Mouse (Mus musculus) liver, adult 2 months (tissue): ENCODE measurements around the gene Zbtb46. TPM values are rescaled to one million over a fixed set of nuclear protein-coding genes. Genes with fewer than 3 reads are reported as not detected.
"Not testable (repeated sequence)": the region's sequence is repeated elsewhere in the genome, so short reads cannot be mapped to it uniquely, and the experiment has no call there.

Source experiments
- DNase-seq: peaks from one replicate; pipeline ENCODE4 v3.0.0-alpha.2; 2011; ENCODE audit warnings: low read depth, low spot score; ENCODE audit errors: extremely low read depth
- H3K27ac ChIP-seq: fragments of 200-500 bp; replicated peaks from 2 replicates; pipeline ENCODE4 v1.5.1; 2012; ENCODE audit warnings: low read depth, mild to moderate bottlenecking, control low read depth, inconsistent platforms, low read length; ENCODE audit not compliant: insufficient read depth
- H3K27me3 ChIP-seq: fragments of 200-500 bp; 2 replicates; pipeline ENCODE4 v1.6.1; 2012; ENCODE audit warnings: mild to moderate bottlenecking, moderate library complexity, low read length, inconsistent platforms; ENCODE audit not compliant: control insufficient read depth, insufficient read depth
- H3K36me3 ChIP-seq: fragments of 200-500 bp; 2 replicates; pipeline ENCODE4 v1.6.1; 2012; ENCODE audit warnings: low read length, inconsistent platforms; ENCODE audit not compliant: control insufficient read depth, insufficient read depth
- H3K4me1 ChIP-seq: fragments of 200-500 bp; 2 replicates; pipeline ENCODE4 v1.6.1; 2011; ENCODE audit warnings: low read length; ENCODE audit not compliant: control insufficient read depth, insufficient read depth
- H3K4me3 ChIP-seq: fragments of 200-500 bp; 2 replicates; pipeline ENCODE4 v1.5.1; 2011; ENCODE audit warnings: low read depth, mild to moderate bottlenecking, control low read depth, low read length, moderate library complexity; ENCODE audit not compliant: insufficient read depth
- H3K79me2 ChIP-seq: fragments of 200-500 bp; 2 replicates; pipeline ENCODE4 v1.6.1; 2012; ENCODE audit warnings: inconsistent platforms, mild to moderate bottlenecking, low read length, moderate library complexity; ENCODE audit not compliant: control insufficient read depth, insufficient read depth
- H3K9ac ChIP-seq: fragments of 200-500 bp; 2 replicates; pipeline ENCODE4 v1.6.1; 2012; ENCODE audit warnings: low read depth, mild to moderate bottlenecking, control low read depth, inconsistent platforms, low read length
- CTCF ChIP-seq: fragments of 200-500 bp; IDR thresholded peaks from 2 replicates; pipeline ENCODE4 v1.5.1; 2011; ENCODE audit warnings: low read depth, low read length, control low read depth
- POLR2A ChIP-seq: fragments of 200-500 bp; IDR thresholded peaks from 2 replicates; pipeline ENCODE4 v1.6.1; 2011; ENCODE audit warnings: low read length, control low read depth; ENCODE audit not compliant: insufficient read depth; ENCODE audit errors: extremely low read depth
- WGBS: fragments of 180-500 bp; shearing (Covaris S2); methylation state at CpG from one replicate; pipeline ENCODE4 v1.1.7; 2018; 5-methylcytosine and 5-hydroxymethylcytosine counted together
- polyA plus RNA-seq: library from polyadenylated mRNA; depleted of rRNA; stranded (reverse); fragments of >200 nt; gene quantifications from 2 replicates; pipeline ENCODE4 v1.2.3, GENCODE M21; 2012; rRNA removed
- total RNA-seq: library from RNA; depleted of rRNA; stranded (reverse); fragments of >200 nt; gene quantifications from 2 replicates; pipeline ENCODE4 v1.2.3, GENCODE M21; 2014; rRNA removed

Gene Zbtb46
- total RNA-seq = 5.2 and 5.3 TPM in 2 replicates
- 2.4 and 2.8 TPM in 2 replicates for polyA plus RNA-seq

- H3K79me2 ChIP-seq = no peaks in the 10 kb centered on the region
- H3K4me3 ChIP-seq = peak within 1 kb of the TSS; percentile 73
- peaks cover 10% of the 10 kb centered on the region for H3K4me1 ChIP-seq
- DNase-seq = no peak
- H3K27me3 ChIP-seq = no peaks in the 10 kb centered on the region
- 5% methylated on average over 66 of the region's 83 CpGs for WGBS
- 0 out of 2 replicates have a peak, but pooled peaks have one; percentile 39 for TF ChIP-seq POLR2A
- no peak for TF ChIP-seq CTCF
- peak within 1 kb of the TSS; percentile 85 for H3K9ac ChIP-seq
- no peaks in the 10 kb centered on the region for H3K36me3 ChIP-seq
- peak within 1 kb of the TSS; percentile 32 for H3K27ac ChIP-seq
Measured at GRCm38 (mm10) chr2:181459153-181459672, at the start of gene Zbtb46. Gene Zbtb46 (minus strand): TSS chr2:181459426.

GRCm38 (mm10) chr2:181498644-181499043 lies 39.4 kb upstream of the Zbtb46 start:
- Histone ChIP-seq H3K4me1 (peaks cover 4% of the 10 kb centered on the region; the same call in 1 of the 2 replicates), H3K4me3 (no peak overlapping the region), H3K27me3 (no peaks in the 10 kb centered on the region), H3K36me3 (peaks cover 27% of the 10 kb centered on the region), H3K27ac (no peak overlapping the region), H3K79me2 (peaks cover 5% of the 10 kb centered on the region; the same call in 1 of the 2 replicates), H3K9ac (no peak overlapping the region)
- TF ChIP-seq CTCF = no peak
- TF ChIP-seq POLR2A = no peak
- 42% methylated on average over 4 of the region's 4 CpGs for WGBS
- DNase-seq = peak; percentile 7

DNA sequence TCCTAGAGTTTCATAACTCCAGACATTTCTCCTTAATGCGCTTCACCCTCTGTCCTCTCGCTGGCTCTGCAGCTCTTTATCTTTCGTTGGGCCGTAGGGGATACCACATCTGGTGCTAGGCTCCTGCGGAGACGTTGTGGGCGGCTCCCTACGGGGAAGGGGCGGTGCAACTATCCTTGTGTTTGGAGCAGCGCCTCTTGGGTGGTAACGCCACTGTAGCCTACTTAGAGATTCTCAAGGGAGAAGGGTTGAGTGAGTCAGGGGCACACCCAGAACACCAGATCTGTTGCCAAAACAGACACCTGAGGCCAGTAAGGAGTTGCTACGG lies 38.3 kb upstream of the Zbtb46 start:
- H3K27me3 ChIP-seq = no peaks in the 10 kb centered on the region
- TF ChIP-seq CTCF = 0 out of 2 replicates have a peak, but pooled peaks have one; percentile 2
- no peak for TF ChIP-seq POLR2A
- WGBS = 2% methylated on average over 12 of the region's 12 CpGs
- H3K36me3 ChIP-seq = peaks cover 21% of the 10 kb centered on the region
- H3K79me2 ChIP-seq = peaks cover 5% of the 10 kb centered on the region; the same call in 1 of the 2 replicates
- H3K4me1 ChIP-seq = peaks cover 4% of the 10 kb centered on the region; the same call in 1 of the 2 replicates
- DNase-seq = no peak
- peak overlapping the region; percentile 95 for H3K9ac ChIP-seq
- H3K4me3 ChIP-seq = peak overlapping the region; percentile 91
- H3K27ac ChIP-seq = peak overlapping the region; percentile 93

- peaks cover 5% of the 10 kb centered on the region; the same call in 1 of the 2 replicates for H3K79me2 ChIP-seq
- H3K27ac ChIP-seq = peak within 1 kb of the TSS; percentile 93
- WGBS = under 1% methylated on average over 46 of the region's 46 CpGs
- H3K9ac ChIP-seq = peak within 1 kb of the TSS; percentile 95
- DNase-seq = peak; percentile 97
- TF ChIP-seq POLR2A = peak; percentile 73
- TF ChIP-seq CTCF = no peak
- peak within 1 kb of the TSS; percentile 91 for H3K4me3 ChIP-seq
- H3K4me1 ChIP-seq = peaks cover 4% of the 10 kb centered on the region; the same call in 1 of the 2 replicates
- no peaks in the 10 kb centered on the region for H3K27me3 ChIP-seq
- H3K36me3 ChIP-seq = peaks cover 15% of the 10 kb centered on the region
Measured at GRCm38 (mm10) chr2:181496831-181497547, 37.8 kb upstream of the Zbtb46 start, which contains the start of gene Tpd52l2. Gene Tpd52l2 (plus strand): TSS chr2:181497142.

- no peaks in the 10 kb centered on the region for H3K27me3 ChIP-seq
- TF ChIP-seq CTCF = peak; percentile 86
- TF ChIP-seq POLR2A = no peak
Measured at GRCm38 (mm10) chr2:181496281-181496680, 37.1 kb upstream of the Zbtb46 start.

GRCm38 (mm10) chr2:181495845-181496244 lies 36.6 kb upstream of the Zbtb46 start:
- 61% methylated on average over 8 of the region's 8 CpGs for WGBS
- H3K79me2 ChIP-seq, H3K27me3 ChIP-seq, H3K4me3 ChIP-seq, H3K9ac ChIP-seq, H3K27ac ChIP-seq, H3K4me1 ChIP-seq, H3K36me3 ChIP-seq, DNase-seq: not testable (repeated sequence)

More at GRCm38 (mm10) chr2:181496281-181496680, 37.1 kb upstream of the Zbtb46 start:
- Histone ChIP-seq H3K36me3 (peaks cover 9% of the 10 kb centered on the region), H3K79me2 (peaks cover 5% of the 10 kb centered on the region; the same call in 1 of the 2 replicates), H3K4me1 (peaks cover 4% of the 10 kb centered on the region; the same call in 1 of the 2 replicates), H3K9ac (peak overlapping the region; percentile 52), H3K27ac (peak overlapping the region; percentile 59), H3K4me3 (0 out of 2 replicates have a peak overlapping the region, but pooled peaks have one; percentile 32)
- DNase-seq = no peak
- 14% methylated on average over 8 of the region's 8 CpGs for WGBS
